Mouse (Mus musculus) heart, postnatal 0 days (tissue): ENCODE measurements around the gene Msl2.

ENCODE experiments used
- CTCF ChIP-seq: IDR thresholded peaks from 2 replicates; pipeline ENCODE4 v1.5.1; 2016; ENCODE audit warnings: antibody characterized with exemption, control low read depth, low read depth
- EP300 ChIP-seq: IDR thresholded peaks from 2 replicates; pipeline ENCODE4 v1.6.1; 2016; ENCODE audit warnings: antibody characterized with exemption, low read depth

DNA sequence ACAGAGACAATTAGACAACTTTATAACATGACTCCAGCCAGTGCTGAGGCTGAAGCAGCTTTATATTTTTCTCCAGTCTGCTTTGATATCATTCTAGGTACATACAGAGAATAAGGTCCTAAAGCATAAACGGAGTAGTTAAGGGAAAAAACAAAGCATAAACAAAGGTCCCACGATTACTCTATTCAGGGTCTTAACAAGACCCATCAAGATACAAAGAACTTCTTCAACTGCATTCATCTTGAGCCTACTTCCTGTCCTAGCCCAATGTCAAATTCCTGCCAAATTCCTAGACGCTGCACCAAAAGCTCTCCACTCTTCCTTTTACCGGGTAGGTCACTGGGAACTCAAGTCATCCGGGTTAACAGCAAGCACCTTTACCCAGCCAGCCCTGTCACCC lies 32.4 kb upstream of the Msl2 start:
- no peak for TF ChIP-seq EP300
- no peak for TF ChIP-seq CTCF
